Mouse (Mus musculus) neural tube, embryonic 13.5 days (tissue): ENCODE results near the gene Arhgef3. TPM values are rescaled to one million over a fixed set of nuclear protein-coding genes. Genes with fewer than 3 reads are reported as not detected.
"Not testable (repeated sequence)": the region's sequence is repeated elsewhere in the genome, so short reads cannot be mapped to it uniquely, and the experiment has no call there.

ENCODE experiments used
- ATAC-seq: fragments of 200-750 bp; cut with Nextera tagmentation; 2 replicates; pipeline ENCODE4 v1.8.0; 2017; ENCODE audit warnings: low read depth, mild to moderate bottlenecking, moderate TSS enrichment, moderate library complexity
- H3K27ac ChIP-seq: fragments of 300-500 bp; sonication (generic); replicated peaks from 2 replicates; pipeline ENCODE4 v1.5.1; 2015; ENCODE audit warnings: moderate library complexity, mild to moderate bottlenecking, inconsistent platforms
- H3K27me3 ChIP-seq: fragments of 300-500 bp; sonication (generic); 2 replicates; pipeline ENCODE4 v1.6.1; 2015; ENCODE audit warnings: mild to moderate bottlenecking, inconsistent platforms
- H3K36me3 ChIP-seq: fragments of 300-500 bp; sonication (generic); 2 replicates; pipeline ENCODE4 v1.6.1; 2015; ENCODE audit warnings: mild to moderate bottlenecking, inconsistent platforms
- H3K4me1 ChIP-seq: fragments of 300-500 bp; sonication (generic); replicated peaks from 2 replicates; pipeline ENCODE4 v1.6.1; 2015; ENCODE audit warnings: inconsistent platforms
- H3K4me2 ChIP-seq: fragments of 300-500 bp; sonication (generic); 2 replicates; pipeline ENCODE4 v1.6.1; 2015; ENCODE audit warnings: inconsistent platforms, mild to moderate bottlenecking, moderate library complexity
- H3K4me3 ChIP-seq: fragments of 300-500 bp; sonication (generic); 2 replicates; pipeline ENCODE4 v1.5.1; 2015; ENCODE audit warnings: mild to moderate bottlenecking, inconsistent platforms
- H3K9ac ChIP-seq: fragments of 300-500 bp; sonication (generic); 2 replicates; pipeline ENCODE4 v1.6.1; 2015; ENCODE audit warnings: moderate library complexity, mild to moderate bottlenecking, inconsistent platforms
- H3K9me3 ChIP-seq: fragments of 300-500 bp; sonication (generic); 2 replicates; pipeline ENCODE4 v1.6.1; 2016; ENCODE audit warnings: inconsistent platforms
- WGBS: fragments of 180-500 bp; shearing (Covaris S2); methylation state at CpG from one replicate; pipeline ENCODE4 v1.1.7; 2015; 5-methylcytosine and 5-hydroxymethylcytosine counted together
- polyA plus RNA-seq: library from polyadenylated mRNA; unstranded; fragments of >200 nt; fragmentation: Nextera tagmentation; extraction: Ambion mirVana; gene quantifications from 2 replicates; pipeline ENCODE4 v1.2.1, GENCODE M21; 2015

The Arhgef3 gene
- polyA plus RNA-seq, 1 experiment from 2014 or later = 3.3 TPM

DNA sequence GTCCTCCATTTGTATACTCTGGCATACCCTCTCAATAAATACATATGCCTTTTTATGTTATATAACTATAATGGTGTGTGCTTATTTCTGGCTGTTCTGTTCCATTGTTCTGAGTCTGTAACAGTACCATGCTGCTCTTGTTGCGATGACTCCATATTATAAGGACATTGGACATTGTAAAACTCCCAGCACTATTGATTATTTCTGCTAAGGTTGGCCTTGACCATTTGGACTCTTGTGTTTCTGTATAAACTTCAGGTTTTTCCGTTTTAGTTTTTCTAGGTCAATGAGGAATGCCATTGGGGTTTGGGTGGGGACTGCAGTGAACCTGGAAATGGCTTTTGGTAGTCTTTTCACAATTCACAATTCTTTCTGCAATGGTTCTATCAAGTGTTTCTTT, 90.0 kb downstream of the Arhgef3 start:
- Histone ChIP-seq H3K9ac (no peak overlapping the region), H3K4me2 (no peak overlapping the region), H3K9me3 (no peaks in the 10 kb centered on the region), H3K27ac (no peak overlapping the region), H3K4me1 (no peaks in the 10 kb centered on the region; the same call in 1 of the 2 replicates), H3K36me3 (no peaks in the 10 kb centered on the region), H3K4me3 (no peak overlapping the region), H3K27me3 (no peaks in the 10 kb centered on the region)
- no peak for ATAC-seq
- 90% methylated on average over 2 of the region's 2 CpGs for WGBS

GRCm38 (mm10) chr14:27206443-27206842, 91.7 kb downstream of the Arhgef3 start:
- Histone ChIP-seq H3K27me3 (no peaks in the 10 kb centered on the region), H3K9ac (no peak overlapping the region), H3K4me2 (no peak overlapping the region), H3K4me3 (no peak overlapping the region), H3K4me1 (no peaks in the 10 kb centered on the region), H3K36me3 (no peaks in the 10 kb centered on the region), H3K27ac (no peak overlapping the region), H3K9me3 (no peaks in the 10 kb centered on the region)
- no peak for ATAC-seq

- no peaks in the 10 kb centered on the region for H3K36me3 ChIP-seq
- no peaks in the 10 kb centered on the region for H3K27me3 ChIP-seq
- H3K4me3 ChIP-seq = no peak overlapping the region
- 94% methylated on average over 4 of the region's 4 CpGs for WGBS
- H3K4me2 ChIP-seq = no peak overlapping the region
- no peaks in the 10 kb centered on the region for H3K9me3 ChIP-seq
- H3K4me1 ChIP-seq = no peaks in the 10 kb centered on the region
- ATAC-seq = no peak
- H3K27ac ChIP-seq = no peak overlapping the region
- no peak overlapping the region for H3K9ac ChIP-seq
Observed at GRCm38 (mm10) chr14:27209542-27209941, 94.8 kb downstream of the Arhgef3 start.

DNA sequence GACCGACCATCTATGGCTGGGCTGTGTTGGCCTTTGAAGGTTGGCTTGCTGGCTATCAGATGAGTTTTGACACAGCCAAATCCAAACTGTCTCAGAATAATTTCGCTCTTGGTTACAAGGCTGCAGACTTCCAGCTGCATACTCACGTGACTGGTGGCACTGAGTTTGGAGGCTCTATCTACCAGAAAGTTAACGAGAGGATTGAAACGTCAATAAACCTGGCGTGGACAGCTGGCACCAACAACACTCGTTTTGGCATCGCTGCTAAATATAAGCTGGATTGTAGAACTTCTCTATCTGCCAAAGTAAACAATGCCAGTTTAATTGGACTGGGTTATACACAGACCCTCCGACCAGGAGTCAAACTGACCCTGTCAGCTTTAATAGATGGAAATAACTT, 96.1 kb downstream of the Arhgef3 start:
- not testable (repeated sequence) for H3K4me1 ChIP-seq, H3K36me3 ChIP-seq
- WGBS = 89% methylated on average over 9 of the region's 9 CpGs

DNA sequence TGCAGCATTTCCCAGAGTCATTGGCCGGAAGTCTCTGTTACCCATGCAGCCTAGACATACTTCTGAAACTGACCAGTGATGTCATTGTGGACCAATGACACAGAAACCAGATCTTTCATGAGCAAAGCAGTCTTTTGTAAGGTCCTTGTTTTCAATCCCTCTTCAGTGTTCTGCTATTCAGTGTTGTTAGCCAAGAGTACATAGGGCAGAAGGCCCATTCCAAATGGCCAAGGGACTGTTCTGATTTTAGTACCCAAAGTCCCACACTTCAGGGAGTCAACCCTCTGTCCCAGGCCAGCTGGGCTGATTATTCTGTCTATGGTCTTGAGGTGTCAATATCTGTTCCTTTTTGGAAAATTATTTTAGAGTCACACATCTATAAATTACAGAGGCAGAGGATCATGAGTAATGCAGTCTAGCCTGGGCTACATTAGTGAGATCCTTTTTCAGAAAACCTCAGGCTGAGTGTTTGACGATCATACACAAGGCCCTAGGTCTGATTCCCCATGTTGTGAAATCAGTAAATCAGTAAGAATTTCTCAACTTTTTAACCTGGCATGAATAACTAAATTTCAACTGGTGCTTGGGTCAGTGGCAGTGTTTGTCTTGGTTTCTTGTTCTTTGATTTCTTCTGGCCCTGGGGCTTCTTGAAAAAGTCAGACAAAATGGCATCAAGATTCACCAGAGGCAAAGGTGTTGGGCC, 97.2 kb downstream of the Arhgef3 start:
- Histone ChIP-seq H3K4me1 (no peaks in the 10 kb centered on the region), H3K4me3 (no peak overlapping the region), H3K27ac (no peak overlapping the region), H3K4me2 (no peak overlapping the region), H3K27me3 (no peaks in the 10 kb centered on the region), H3K9ac (no peak overlapping the region), H3K36me3 (no peaks in the 10 kb centered on the region), H3K9me3 (no peaks in the 10 kb centered on the region)
- ATAC-seq = no peak
- WGBS = 92% methylated on average over 2 of the region's 2 CpGs

More for the DNA sequence above, 96.1 kb downstream of the Arhgef3 start:
- H3K27ac ChIP-seq, H3K4me2 ChIP-seq, H3K9me3 ChIP-seq, H3K9ac ChIP-seq, ATAC-seq, H3K27me3 ChIP-seq, H3K4me3 ChIP-seq: not testable (repeated sequence)

GRCm38 (mm10) chr14:27214232-27214631, 99.5 kb downstream of the Arhgef3 start:
- WGBS = 73% methylated on average over 2 of the region's 2 CpGs
- Histone ChIP-seq H3K4me1 (no peaks in the 10 kb centered on the region), H3K4me2 (no peak overlapping the region), H3K27me3 (no peaks in the 10 kb centered on the region), H3K27ac (no peak overlapping the region), H3K36me3 (no peaks in the 10 kb centered on the region), H3K4me3 (no peak overlapping the region), H3K9me3 (no peaks in the 10 kb centered on the region), H3K9ac (no peak overlapping the region)
- no peak for ATAC-seq

GRCm38 (mm10) chr14:27219668-27220067, 105.0 kb downstream of the Arhgef3 start:
- Histone ChIP-seq H3K27ac (no peak overlapping the region), H3K9me3 (no peaks in the 10 kb centered on the region), H3K4me1 (no peaks in the 10 kb centered on the region), H3K4me2 (no peak overlapping the region), H3K36me3 (no peaks in the 10 kb centered on the region), H3K9ac (no peak overlapping the region), H3K4me3 (no peak overlapping the region), H3K27me3 (no peaks in the 10 kb centered on the region)
- WGBS = 88% methylated on average over 7 of the region's 7 CpGs
- ATAC-seq = no peak

- Histone ChIP-seq H3K4me3 (no peak overlapping the region), H3K27me3 (no peaks in the 10 kb centered on the region), H3K27ac (no peak overlapping the region), H3K9ac (no peak overlapping the region), H3K4me2 (no peak overlapping the region), H3K9me3 (no peaks in the 10 kb centered on the region), H3K4me1 (no peaks in the 10 kb centered on the region), H3K36me3 (no peaks in the 10 kb centered on the region)
- ATAC-seq = no peak
- 86% methylated on average over 12 of the region's 12 CpGs for WGBS
Observed at GRCm38 (mm10) chr14:27220297-27220696, 105.6 kb downstream of the Arhgef3 start.

DNA sequence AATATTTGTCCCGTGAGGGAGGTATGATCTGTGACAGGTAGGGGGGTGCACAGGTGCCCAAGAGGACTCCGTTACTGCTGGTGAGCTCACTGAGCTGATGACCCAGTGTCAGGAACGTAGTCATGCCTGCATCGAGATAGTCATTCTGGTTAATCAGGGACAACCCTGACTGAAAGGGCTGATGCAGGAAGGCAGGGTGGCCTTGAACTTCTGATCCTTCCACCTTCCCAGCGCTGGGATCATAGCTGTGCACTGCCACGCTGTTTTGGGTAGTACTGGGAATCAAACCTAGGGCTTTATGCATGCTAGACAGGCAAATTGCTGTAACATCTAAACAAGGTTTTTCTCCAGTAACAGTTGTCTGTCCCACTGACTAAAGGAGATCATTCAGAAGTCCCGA, 109.9 kb downstream of the Arhgef3 start:
- WGBS = 90% methylated on average over 7 of the region's 7 CpGs
- no peaks in the 10 kb centered on the region for H3K4me1 ChIP-seq
- H3K27ac ChIP-seq = no peak overlapping the region
- H3K9ac ChIP-seq = no peak overlapping the region
- H3K4me3 ChIP-seq = no peak overlapping the region
- H3K9me3 ChIP-seq = no peaks in the 10 kb centered on the region
- no peaks in the 10 kb centered on the region for H3K27me3 ChIP-seq
- H3K36me3 ChIP-seq = no peaks in the 10 kb centered on the region
- H3K4me2 ChIP-seq = no peak overlapping the region
- no peak for ATAC-seq

DNA sequence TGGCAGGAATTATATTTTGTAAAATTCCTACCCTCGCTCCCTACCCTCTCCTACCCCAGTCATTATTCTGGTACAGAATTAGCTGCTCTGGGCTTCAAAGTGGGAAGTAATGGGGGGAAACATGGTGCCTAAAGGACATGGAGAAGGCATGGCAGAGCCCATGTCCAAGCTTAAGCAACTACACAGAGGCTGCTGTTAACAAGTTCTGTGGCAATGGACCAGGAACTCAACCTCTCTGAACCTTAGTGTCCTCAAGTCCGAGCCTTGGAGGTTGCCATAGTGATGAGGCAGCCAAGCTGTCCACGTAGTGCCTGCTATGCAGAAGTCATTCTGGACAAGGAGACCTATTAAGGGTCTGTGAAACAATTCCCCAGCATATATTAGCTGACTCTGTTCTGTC, 111.6 kb downstream of the Arhgef3 start:
- Histone ChIP-seq H3K4me3 (no peak overlapping the region), H3K27ac (no peak overlapping the region), H3K4me1 (peaks cover 14% of the 10 kb centered on the region), H3K4me2 (no peak overlapping the region), H3K27me3 (no peaks in the 10 kb centered on the region), H3K36me3 (no peaks in the 10 kb centered on the region), H3K9ac (no peak overlapping the region), H3K9me3 (no peaks in the 10 kb centered on the region)
- 54% methylated on average over 3 of the region's 3 CpGs for WGBS
- ATAC-seq = no peak

GRCm38 (mm10) chr14:27228288-27228687, 113.6 kb downstream of the Arhgef3 start:
- Histone ChIP-seq H3K27me3 (no peaks in the 10 kb centered on the region), H3K4me1 (peaks cover 14% of the 10 kb centered on the region), H3K9ac (no peak overlapping the region), H3K4me3 (no peak overlapping the region), H3K4me2 (no peak overlapping the region), H3K9me3 (no peaks in the 10 kb centered on the region), H3K27ac (no peak overlapping the region), H3K36me3 (no peaks in the 10 kb centered on the region)
- no peak for ATAC-seq
- WGBS = 39% methylated on average over 2 of the region's 2 CpGs

- H3K4me3 ChIP-seq = no peak overlapping the region
- no peak overlapping the region for H3K4me2 ChIP-seq
- H3K9ac ChIP-seq = no peak overlapping the region
- peaks cover 14% of the 10 kb centered on the region for H3K4me1 ChIP-seq
- no peak overlapping the region for H3K27ac ChIP-seq
- WGBS = 82% methylated on average over 5 of the region's 5 CpGs
- no peaks in the 10 kb centered on the region for H3K27me3 ChIP-seq
- H3K9me3 ChIP-seq = no peaks in the 10 kb centered on the region
- ATAC-seq = no peak
- H3K36me3 ChIP-seq = no peaks in the 10 kb centered on the region
Observed at GRCm38 (mm10) chr14:27228941-27229371, 114.3 kb downstream of the Arhgef3 start.
